Mouse (Mus musculus) hindbrain, embryonic 10.5 days (tissue): ENCODE measurements at regions not wholly inside any gene's neighbourhood (a gene's known extent, or its start where the extent isn't known, plus 50 kb on each side); places are given as distances from the start of the nearest gene placed in this dataset.
A peak's percentile ranks its signal among the peaks of the same experiment; 100 is the strongest.

Experiments
- DNase-seq: peaks from one replicate; pipeline ENCODE4 v3.0.0-alpha.2; 2017; ENCODE audit warnings: low spot score
- H3K27ac ChIP-seq: fragments of 300-500 bp; sonication (generic); 2 replicates; pipeline ENCODE4 v1.5.1; 2016; ENCODE audit warnings: mild to moderate bottlenecking, moderate library complexity
- H3K27me3 ChIP-seq: fragments of 300-500 bp; sonication (generic); 2 replicates; pipeline ENCODE4 v1.6.1; 2016; ENCODE audit warnings: mild to moderate bottlenecking; ENCODE audit not compliant: poor library complexity, insufficient read depth, severe bottlenecking
- H3K36me3 ChIP-seq: fragments of 300-500 bp; sonication (generic); 2 replicates; pipeline ENCODE4 v1.6.1; 2016; ENCODE audit warnings: mild to moderate bottlenecking, moderate library complexity
- H3K4me1 ChIP-seq: fragments of 300-500 bp; sonication (generic); replicated peaks from 2 replicates; pipeline ENCODE4 v1.6.1; 2016; ENCODE audit warnings: mild to moderate bottlenecking
- H3K4me3 ChIP-seq: fragments of 300-500 bp; sonication (generic); 2 replicates; pipeline ENCODE4 v1.5.1; 2016; ENCODE audit warnings: mild to moderate bottlenecking, moderate library complexity
- H3K9me3 ChIP-seq: fragments of 300-500 bp; sonication (generic); 2 replicates; pipeline ENCODE4 v1.6.1; 2016; ENCODE audit warnings: mild to moderate bottlenecking, moderate library complexity
- WGBS: fragments of 180-500 bp; shearing (Covaris S2); methylation state at CpG from one replicate; pipeline ENCODE4 v1.1.7; 2016; 5-methylcytosine and 5-hydroxymethylcytosine counted together

- Histone ChIP-seq H3K4me3 (no peak overlapping the region), H3K9me3 (no peaks in the 10 kb centered on the region), H3K4me1 (0 out of 2 replicates have a peak, but pooled peaks cover 9% of the 10 kb centered on the region), H3K27ac (no peak overlapping the region), H3K27me3 (no peaks in the 10 kb centered on the region), H3K36me3 (no peaks in the 10 kb centered on the region)
- no peak for DNase-seq
- WGBS, result 80% methylated on average over 5 of the region's 5 CpGs
Measured at GRCm38 (mm10) chr1:181286146-181286545, 66.3 kb upstream of the Cnih3 start.

GRCm38 (mm10) chr1:181287166-181287565, 65.3 kb upstream of the Cnih3 start:
- Histone ChIP-seq H3K27ac (no peak overlapping the region), H3K36me3 (no peaks in the 10 kb centered on the region), H3K4me1 (0 out of 2 replicates have a peak, but pooled peaks cover 9% of the 10 kb centered on the region), H3K4me3 (no peak overlapping the region), H3K9me3 (no peaks in the 10 kb centered on the region), H3K27me3 (no peaks in the 10 kb centered on the region)
- DNase-seq, result no peak
- 80% methylated on average over 1 of the region's 1 CpGs for WGBS

GRCm38 (mm10) chr1:181289385-181290035, 62.9 kb upstream of the Cnih3 start:
- peak overlapping the region; percentile 64; the same call in 1 of the 2 replicates for H3K27ac ChIP-seq
- no peak overlapping the region for H3K4me3 ChIP-seq
- 84% methylated on average over 13 of the region's 13 CpGs for WGBS
- H3K36me3 ChIP-seq, result no peaks in the 10 kb centered on the region
- no peaks in the 10 kb centered on the region for H3K27me3 ChIP-seq
- H3K4me1 ChIP-seq, result 0 out of 2 replicates have a peak, but pooled peaks cover 9% of the 10 kb centered on the region
- DNase-seq, result no peak
- H3K9me3 ChIP-seq, result no peaks in the 10 kb centered on the region

GRCm38 (mm10) chr1:181291202-181291601, 61.2 kb upstream of the Cnih3 start:
- no peak overlapping the region for H3K27ac ChIP-seq
- no peaks in the 10 kb centered on the region for H3K4me1 ChIP-seq
- H3K36me3 ChIP-seq, result no peaks in the 10 kb centered on the region
- DNase-seq, result no peak
- WGBS, result 64% methylated on average over 6 of the region's 6 CpGs
- no peak overlapping the region for H3K4me3 ChIP-seq
- no peaks in the 10 kb centered on the region for H3K9me3 ChIP-seq
- no peaks in the 10 kb centered on the region for H3K27me3 ChIP-seq

- Histone ChIP-seq H3K27me3 (no peaks in the 10 kb centered on the region), H3K4me3 (no peak overlapping the region), H3K27ac (no peak overlapping the region), H3K9me3 (no peaks in the 10 kb centered on the region), H3K4me1 (no peaks in the 10 kb centered on the region), H3K36me3 (no peaks in the 10 kb centered on the region)
- WGBS, result 90% methylated on average over 5 of the region's 5 CpGs
- no peak for DNase-seq
Measured at GRCm38 (mm10) chr1:181291966-181292365, 60.5 kb upstream of the Cnih3 start.

GRCm38 (mm10) chr1:181293079-181293865, 59.2 kb upstream of the Cnih3 start:
- WGBS, result 89% methylated on average over 16 of the region's 16 CpGs
- no peak overlapping the region for H3K4me3 ChIP-seq
- H3K36me3 ChIP-seq, result no peaks in the 10 kb centered on the region

GRCm38 (mm10) chr1:181295651-181296050, 56.8 kb upstream of the Cnih3 start:
- no peaks in the 10 kb centered on the region for H3K9me3 ChIP-seq
- 88% methylated on average over 4 of the region's 4 CpGs for WGBS
- no peaks in the 10 kb centered on the region for H3K36me3 ChIP-seq
- no peaks in the 10 kb centered on the region for H3K27me3 ChIP-seq
- H3K4me1 ChIP-seq, result no peaks in the 10 kb centered on the region
- H3K4me3 ChIP-seq, result no peak overlapping the region
- no peak overlapping the region for H3K27ac ChIP-seq
- DNase-seq, result no peak

More at GRCm38 (mm10) chr1:181293079-181293865, 59.2 kb upstream of the Cnih3 start:
- Histone ChIP-seq H3K4me1 (no peaks in the 10 kb centered on the region), H3K27ac (no peak overlapping the region), H3K27me3 (no peaks in the 10 kb centered on the region), H3K9me3 (no peaks in the 10 kb centered on the region)
- no peak for DNase-seq

GRCm38 (mm10) chr1:181298063-181298462, 54.4 kb upstream of the Cnih3 start:
- H3K27me3 ChIP-seq, result no peaks in the 10 kb centered on the region
- H3K27ac ChIP-seq, result no peak overlapping the region
- WGBS, result 80% methylated on average over 5 of the region's 5 CpGs
- no peaks in the 10 kb centered on the region for H3K9me3 ChIP-seq
- no peak overlapping the region for H3K4me3 ChIP-seq
- no peaks in the 10 kb centered on the region for H3K36me3 ChIP-seq
- H3K4me1 ChIP-seq, result no peaks in the 10 kb centered on the region
- no peak for DNase-seq

GRCm38 (mm10) chr1:181299075-181299665, 53.3 kb upstream of the Cnih3 start:
- Histone ChIP-seq H3K9me3 (no peaks in the 10 kb centered on the region), H3K36me3 (no peaks in the 10 kb centered on the region), H3K4me3 (no peak overlapping the region), H3K27ac (no peak overlapping the region), H3K4me1 (no peaks in the 10 kb centered on the region), H3K27me3 (no peaks in the 10 kb centered on the region)
- DNase-seq, result no peak
- 93% methylated on average over 14 of the region's 14 CpGs for WGBS

GRCm38 (mm10) chr1:181299826-181300225, 52.6 kb upstream of the Cnih3 start:
- no peak for DNase-seq
- Histone ChIP-seq H3K27me3 (no peaks in the 10 kb centered on the region), H3K4me1 (no peaks in the 10 kb centered on the region), H3K36me3 (no peaks in the 10 kb centered on the region), H3K4me3 (no peak overlapping the region), H3K9me3 (no peaks in the 10 kb centered on the region), H3K27ac (no peak overlapping the region)
- WGBS, result 95% methylated on average over 6 of the region's 6 CpGs

- Histone ChIP-seq H3K4me1 (no peaks in the 10 kb centered on the region), H3K36me3 (no peaks in the 10 kb centered on the region), H3K4me3 (no peak overlapping the region), H3K27me3 (no peaks in the 10 kb centered on the region), H3K9me3 (no peaks in the 10 kb centered on the region), H3K27ac (no peak overlapping the region)
- DNase-seq, result no peak
- 96% methylated on average over 17 of the region's 17 CpGs for WGBS
Measured at GRCm38 (mm10) chr1:181302151-181302550, 50.3 kb upstream of the Cnih3 start.
